Mouse (Mus musculus): Measurements from ENCODE around the gene D430041D05Rik.

D430041D05Rik gene

DNA sequence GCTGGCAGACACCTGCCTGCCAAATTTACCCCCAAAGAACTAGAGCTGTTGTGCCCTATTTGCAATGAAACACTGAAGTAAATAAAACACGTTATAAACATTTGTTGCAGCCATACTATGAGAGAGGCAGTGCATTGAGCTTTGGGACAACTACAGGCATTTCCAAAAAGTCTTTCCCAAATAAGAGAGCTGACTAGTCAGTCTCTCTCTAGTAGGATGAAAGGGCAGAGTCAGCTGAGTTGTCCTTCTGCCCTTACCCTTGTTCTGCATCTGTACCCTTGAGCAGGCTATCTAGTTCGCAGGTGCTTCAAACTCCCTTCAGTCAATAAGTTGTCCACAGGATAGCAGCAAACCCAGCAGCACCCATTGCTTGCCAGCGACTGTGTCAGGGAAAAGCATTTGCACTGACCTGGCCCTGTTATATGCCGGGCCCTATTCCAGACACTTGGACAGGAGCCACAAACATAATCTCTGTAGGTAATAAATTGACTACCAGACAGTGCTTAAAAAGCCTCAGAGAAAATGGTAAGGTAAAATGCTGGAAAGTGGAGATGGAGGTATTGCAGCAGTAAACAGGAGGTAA lies at the start of gene D430041D05Rik:
TSS of gene D430041D05Rik (minus strand) at position 51 of the 583 bp plus-strand sequence.
- no peak for DNase-seq (ENCODE audit: low read depth, low spot score)

- no peak for DNase-seq (ENCODE audit: low read depth, low spot score)
Measured at GRCm38 (mm10) chr2:104460021-104460420, 49.2 kb upstream of the D430041D05Rik start.

- DNase-seq (ENCODE audit: low read depth, low spot score), result peak; percentile 33
Measured at GRCm38 (mm10) chr2:104458569-104459332, 47.9 kb upstream of the D430041D05Rik start.

- no peak for DNase-seq (ENCODE audit: low read depth, low spot score)
Measured at GRCm38 (mm10) chr2:104457106-104457505, 46.3 kb upstream of the D430041D05Rik start.

DNA sequence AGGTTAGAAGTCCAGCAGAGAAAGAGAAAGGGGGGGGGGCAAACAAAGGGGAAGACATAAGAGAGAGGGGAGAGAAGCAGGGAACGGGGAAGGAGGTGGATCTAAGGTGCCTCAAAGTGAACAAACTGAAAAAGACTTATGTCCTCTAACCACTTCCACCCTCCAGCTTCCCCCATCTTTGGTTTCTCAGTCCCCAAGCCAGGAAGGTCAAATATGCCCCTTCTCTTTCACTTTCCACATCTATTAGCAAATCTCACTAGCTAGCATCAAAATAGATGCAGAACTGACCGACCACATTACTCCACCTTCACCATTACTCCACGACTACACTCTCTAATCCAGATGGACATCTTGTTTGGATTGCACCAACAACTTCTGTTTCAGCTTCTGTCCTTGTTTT lies 39.9 kb upstream of the D430041D05Rik start:
- DNase-seq (ENCODE audit: low read depth, low spot score), result no peak

DNA sequence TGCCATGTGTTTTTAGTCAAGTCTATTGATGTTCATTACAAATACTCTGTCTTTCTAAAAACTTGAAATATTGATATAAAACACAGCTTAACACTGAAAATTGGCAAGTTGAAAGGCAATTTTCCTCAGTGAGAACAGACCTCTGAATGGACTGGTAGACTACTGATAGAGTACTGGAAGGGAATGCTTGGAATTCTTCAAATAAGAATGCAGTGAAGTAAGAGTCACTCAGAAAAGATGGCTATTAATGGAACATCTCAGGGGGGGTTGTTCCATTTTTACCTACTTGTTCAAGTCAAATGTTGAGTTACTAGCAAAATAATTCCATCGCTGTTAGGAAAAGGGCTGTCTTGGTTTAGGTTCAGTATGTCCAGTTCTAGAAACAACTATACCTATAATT lies 38.4 kb upstream of the D430041D05Rik start:
- no peak for DNase-seq (ENCODE audit: low read depth, low spot score)

DNA sequence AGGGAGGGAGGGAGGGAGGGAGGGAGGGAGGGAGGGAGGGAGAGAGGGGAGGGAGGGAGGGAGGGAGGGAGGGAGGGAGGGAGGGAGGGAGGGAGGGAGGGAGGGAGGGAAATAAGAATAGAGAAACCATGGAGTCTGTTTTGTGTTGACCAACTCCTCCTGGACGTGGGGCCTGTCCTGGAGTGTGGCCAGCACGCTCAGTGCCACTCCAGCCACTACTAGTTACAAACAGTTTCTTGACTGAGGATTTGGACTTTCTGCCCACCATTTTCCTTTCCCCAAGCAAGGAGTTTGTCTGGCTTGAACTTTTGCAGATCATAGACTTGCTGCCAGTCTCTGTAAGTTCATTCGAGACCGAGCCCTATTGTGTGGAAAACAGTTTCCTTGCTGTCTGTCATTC lies 37.4 kb upstream of the D430041D05Rik start:
- DNase-seq (ENCODE audit: low read depth, low spot score), result no peak

GRCm38 (mm10) chr2:104446016-104446415 lies 35.2 kb upstream of the D430041D05Rik start:
- no peak for DNase-seq (ENCODE audit: low read depth, low spot score)

GRCm38 (mm10) chr2:104444776-104445175 lies 34.0 kb upstream of the D430041D05Rik start:
- peak; percentile 82 for DNase-seq (ENCODE audit: low read depth, low spot score)

DNA sequence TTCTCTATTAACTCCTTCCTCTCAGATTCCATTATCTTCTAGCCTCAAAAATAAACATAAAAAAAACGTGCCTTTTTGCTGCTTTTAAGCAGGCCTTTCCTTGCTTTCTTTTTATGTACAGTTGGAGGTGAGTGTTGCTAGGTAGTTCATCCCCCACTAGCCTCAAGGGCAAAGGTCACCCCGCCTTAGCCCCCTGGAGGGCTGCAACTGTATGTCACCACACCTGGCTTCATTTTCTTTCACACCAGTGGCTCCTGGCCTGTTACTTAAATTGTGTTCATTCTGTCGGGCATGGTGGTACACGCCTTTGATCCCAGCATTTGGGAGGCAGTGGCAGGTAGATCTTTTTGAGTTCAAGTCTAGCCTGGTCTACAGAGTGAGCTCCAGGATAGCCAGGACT lies 31.5 kb upstream of the D430041D05Rik start:
- DNase-seq (ENCODE audit: low read depth, low spot score), result no peak

GRCm38 (mm10) chr2:104436226-104436625 lies 25.4 kb upstream of the D430041D05Rik start:
- DNase-seq (ENCODE audit: low read depth, low spot score), result no peak

GRCm38 (mm10) chr2:104431067-104431466 lies 20.3 kb upstream of the D430041D05Rik start:
- no peak for DNase-seq (ENCODE audit: low read depth, low spot score)

- DNase-seq (ENCODE audit: low read depth, low spot score), result no peak
Measured at GRCm38 (mm10) chr2:104430566-104430965, 19.8 kb upstream of the D430041D05Rik start.

GRCm38 (mm10) chr2:104426112-104426511 lies 15.3 kb upstream of the D430041D05Rik start:
- no peak for DNase-seq (ENCODE audit: low read depth, low spot score)

GRCm38 (mm10) chr2:104422230-104422629 lies 11.4 kb upstream of the D430041D05Rik start:
- peak; percentile 64 for DNase-seq (ENCODE audit: low read depth, low spot score)

DNA sequence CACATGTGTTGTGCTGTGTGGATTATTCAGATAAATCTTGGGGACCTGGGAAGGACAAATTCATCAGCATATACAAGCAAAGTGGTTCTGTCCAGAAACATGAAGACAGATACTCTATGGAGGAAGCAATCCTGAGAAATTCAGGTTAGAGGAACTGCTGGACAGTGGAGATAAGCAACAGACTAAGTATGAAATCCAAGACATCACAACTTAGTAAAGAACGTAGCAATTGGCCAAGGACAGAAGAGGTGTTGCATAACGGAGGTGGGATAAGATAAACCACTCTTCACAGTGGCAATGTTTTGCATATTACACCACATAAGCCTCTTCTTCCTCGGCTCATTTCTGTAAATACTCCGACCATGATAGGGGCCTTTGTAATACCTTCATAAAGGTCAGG lies 10.0 kb upstream of the D430041D05Rik start:
- DNase-seq (ENCODE audit: low read depth, low spot score), result no peak

GRCm38 (mm10) chr2:104419999-104420398 lies 9.2 kb upstream of the D430041D05Rik start:
- no peak for DNase-seq (ENCODE audit: low read depth, low spot score)

- no peak for DNase-seq (ENCODE audit: low read depth, low spot score)
Measured at GRCm38 (mm10) chr2:104419411-104419810, 8.6 kb upstream of the D430041D05Rik start.

GRCm38 (mm10) chr2:104413011-104413410 lies 2.2 kb upstream of the D430041D05Rik start:
- no peak for DNase-seq (ENCODE audit: low read depth, low spot score)

- no peak for DNase-seq (ENCODE audit: low read depth, low spot score)
Measured at GRCm38 (mm10) chr2:104412496-104412895, 1.7 kb upstream of the D430041D05Rik start.

- no peak for DNase-seq (ENCODE audit: low read depth, low spot score)
Measured at GRCm38 (mm10) chr2:104411806-104412205, 993 bp upstream of the D430041D05Rik start.

DNA sequence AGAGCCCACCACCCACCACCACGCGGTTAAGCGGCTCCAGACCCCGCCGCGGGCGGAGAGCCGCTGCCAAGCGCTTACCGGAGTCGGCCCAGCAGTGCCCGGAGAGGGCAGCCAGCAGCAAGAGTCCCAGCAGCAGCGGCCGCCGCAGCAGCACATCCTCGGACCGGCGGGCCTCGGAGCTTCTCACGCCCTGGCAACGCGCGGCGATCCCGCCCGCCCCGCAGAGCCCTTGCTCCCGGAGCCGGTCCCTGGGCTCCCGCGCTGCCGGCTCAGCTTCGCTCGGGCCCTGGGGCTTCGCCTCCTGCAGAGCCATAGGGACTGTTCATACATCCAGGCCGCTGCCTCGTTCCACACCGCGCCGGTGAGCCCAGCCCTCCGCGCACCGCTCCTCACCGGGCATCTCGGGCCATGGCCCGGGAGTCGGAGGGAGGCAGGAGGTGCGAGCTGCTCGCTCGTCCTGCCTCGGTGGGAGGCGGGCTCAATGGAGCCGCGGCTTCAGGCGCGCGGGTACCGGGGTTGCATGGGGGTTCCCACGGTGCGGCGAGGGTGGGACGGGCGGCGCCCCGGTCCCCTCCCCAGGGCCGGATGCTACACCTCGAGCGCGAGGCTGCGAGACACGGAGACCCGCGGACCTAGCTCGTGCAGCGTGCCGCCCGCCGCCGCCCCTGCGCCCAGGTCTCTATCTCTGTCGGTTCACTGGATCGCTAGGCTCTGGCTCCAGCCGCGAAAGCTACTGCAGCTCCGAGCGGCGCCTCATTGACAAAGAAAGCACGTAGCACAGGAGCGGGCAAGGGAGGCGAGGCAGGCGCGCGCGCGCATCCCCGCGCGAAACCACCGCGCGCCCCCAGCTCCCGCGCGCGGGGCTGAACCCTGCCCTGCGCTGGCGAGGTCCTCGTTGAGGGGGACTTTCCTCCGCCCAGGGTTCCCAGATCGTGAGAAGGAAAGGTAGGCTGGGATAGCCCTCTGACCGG lies 677 bp downstream of the D430041D05Rik start:
- DNase-seq (ENCODE audit: low read depth, low spot score), result peak; percentile 11

Data from CD4-positive, CD25-positive, alpha-beta regulatory T cell, adult 2 months (primary cell).